Mouse (Mus musculus): ENCODE measurements around the gene Rftn2.

DNA sequence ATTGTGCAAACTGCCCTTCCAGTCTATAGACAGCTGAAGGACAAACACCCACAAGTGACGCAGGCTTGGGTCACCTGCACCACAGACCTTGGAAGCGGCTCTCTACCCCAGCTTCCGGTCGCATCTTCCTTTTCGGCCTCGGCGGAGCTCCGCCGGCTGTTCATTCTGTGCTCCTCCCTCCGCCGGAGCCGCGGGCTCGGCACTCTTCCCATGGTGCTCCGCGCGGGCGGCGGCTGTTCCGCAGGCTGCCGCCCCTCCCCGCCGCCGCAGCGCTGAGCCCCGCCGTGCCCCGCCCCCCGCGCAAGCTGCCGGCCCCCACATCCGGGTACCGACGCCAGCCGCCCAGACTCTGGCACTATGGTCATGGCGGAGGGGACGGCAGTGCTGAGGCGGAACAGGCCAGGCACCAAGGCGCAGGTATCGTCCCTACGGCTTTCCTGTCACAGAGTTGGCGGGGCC, 95.6 kb downstream of the Rftn2 start, which contains the start of gene Mob4:
- TF ChIP-seq POLR2A (IDR thresholded peaks at IDR 0.05; ENCODE audit: low read depth, low read length) (peak; percentile 80), CTCF (IDR thresholded peaks at IDR 0.05; ENCODE audit: extremely low read depth, insufficient read length, insufficient replicate concordance, low read depth, low read length) (no peak)
